Mouse (Mus musculus): ENCODE results near the gene G6pc3. TPM values are rescaled to one million over a fixed set of nuclear protein-coding genes. Genes with fewer than 3 reads are reported as not detected.
A peak's percentile ranks its signal among the peaks of the same experiment; 100 is the strongest.

Gene G6pc3
- polyA plus RNA-seq, 1 experiment from 2014 or later: 39.1 TPM

DNA sequence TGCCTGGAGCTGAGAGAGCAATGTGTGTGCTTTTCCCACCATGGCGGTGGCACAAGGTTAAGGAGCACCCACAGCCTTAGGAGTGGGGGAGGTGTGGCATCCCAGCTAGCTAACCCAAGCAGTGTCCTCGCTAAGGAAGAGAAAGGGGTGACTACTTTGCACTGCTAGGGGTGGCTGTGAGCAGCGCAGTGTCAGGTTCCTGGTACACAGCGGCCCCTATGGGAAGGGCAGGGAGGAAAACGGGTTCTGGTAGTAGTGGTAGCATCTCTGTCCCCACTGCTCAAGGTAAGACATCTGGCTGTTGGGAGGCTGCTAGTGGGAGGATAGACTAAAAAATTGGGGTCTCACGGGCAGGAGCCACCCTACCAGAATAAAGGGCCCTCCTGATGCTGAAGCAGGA is 8.8 kb downstream of the G6pc3 start:
- Histone ChIP-seq H3K27ac (replicated peaks) (no peak overlapping the region), H3K36me3 (peaks cover 100% of the 10 kb centered on the region), H3K27me3 (ENCODE audit: low read depth, poor library complexity, severe bottlenecking) (no peaks in the 10 kb centered on the region), H3K9me3 (replicated peaks) (no peaks in the 10 kb centered on the region), H3K4me3 (no peak overlapping the region), H3K4me1 (peaks cover 15% of the 10 kb centered on the region)
- no peak for DNase-seq (ENCODE audit: low spot score)
- 71% methylated on average over 6 of the region's 6 CpGs for WGBS

DNA sequence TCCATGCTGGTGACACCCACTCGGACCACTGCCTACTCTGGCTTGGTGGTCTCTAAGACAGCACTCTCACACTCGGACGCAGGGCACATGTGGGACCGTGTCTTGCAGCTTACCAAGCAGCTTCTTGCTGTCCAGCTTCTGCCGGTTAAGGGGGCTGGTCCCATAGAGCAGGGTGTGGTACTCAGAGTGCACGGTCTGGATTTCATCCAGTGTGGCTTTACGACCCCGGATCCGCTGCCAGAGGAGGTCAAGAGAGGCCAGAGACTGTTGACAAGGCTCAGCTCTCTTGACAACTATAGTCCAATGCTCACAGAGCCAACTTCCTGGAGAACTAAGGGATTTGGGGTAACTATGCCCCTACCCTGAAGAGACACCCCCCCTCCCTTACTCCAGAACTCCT is 10.4 kb downstream of the G6pc3 start:
- DNase-seq (ENCODE audit: low spot score): no peak
- WGBS: 89% methylated on average over 9 of the region's 9 CpGs

DNA sequence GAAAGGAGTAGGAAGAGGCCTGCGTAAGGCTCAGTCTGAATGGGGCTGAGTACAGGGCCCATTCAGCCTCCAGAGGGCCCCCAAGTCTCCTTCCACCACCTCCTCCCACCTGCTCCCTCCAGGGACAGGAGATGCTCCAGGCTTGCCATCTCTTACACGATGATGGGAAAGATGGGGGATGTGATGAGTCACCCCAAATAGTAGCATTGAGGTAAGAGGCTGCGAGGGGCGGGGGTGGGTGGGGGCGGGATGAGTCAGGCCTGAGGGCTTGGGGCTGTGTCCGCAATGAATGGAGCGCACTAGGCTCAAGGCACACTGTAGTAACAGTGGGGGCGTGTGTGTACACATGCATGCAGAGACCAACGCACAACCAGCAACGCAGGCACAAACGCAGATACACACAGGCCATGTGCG is 12.0 kb downstream of the G6pc3 start:
- H3K4me3 ChIP-seq: no peak overlapping the region
- H3K36me3 ChIP-seq: peaks cover 99% of the 10 kb centered on the region
- H3K4me1 ChIP-seq: peaks cover 19% of the 10 kb centered on the region
- H3K27me3 ChIP-seq (ENCODE audit: low read depth, poor library complexity, severe bottlenecking): 0 out of 2 replicates have a peak, but pooled peaks cover under 1% of the 10 kb centered on the region
- WGBS: 81% methylated on average over 12 of the region's 12 CpGs
- DNase-seq (ENCODE audit: low spot score): no peak
- H3K9me3 ChIP-seq (replicated peaks): no peaks in the 10 kb centered on the region
- H3K27ac ChIP-seq (replicated peaks): no peak overlapping the region; the same call in 1 of the 2 replicates

More for the DNA sequence above, 10.4 kb downstream of the G6pc3 start:
- H3K9me3 ChIP-seq (replicated peaks): no peaks in the 10 kb centered on the region
- no peaks in the 10 kb centered on the region for H3K27me3 ChIP-seq (ENCODE audit: low read depth, poor library complexity, severe bottlenecking)
- no peak overlapping the region for H3K4me3 ChIP-seq
- no peak overlapping the region for H3K27ac ChIP-seq (replicated peaks)
- H3K4me1 ChIP-seq: peaks cover 15% of the 10 kb centered on the region
- peaks cover 100% of the 10 kb centered on the region for H3K36me3 ChIP-seq

DNA sequence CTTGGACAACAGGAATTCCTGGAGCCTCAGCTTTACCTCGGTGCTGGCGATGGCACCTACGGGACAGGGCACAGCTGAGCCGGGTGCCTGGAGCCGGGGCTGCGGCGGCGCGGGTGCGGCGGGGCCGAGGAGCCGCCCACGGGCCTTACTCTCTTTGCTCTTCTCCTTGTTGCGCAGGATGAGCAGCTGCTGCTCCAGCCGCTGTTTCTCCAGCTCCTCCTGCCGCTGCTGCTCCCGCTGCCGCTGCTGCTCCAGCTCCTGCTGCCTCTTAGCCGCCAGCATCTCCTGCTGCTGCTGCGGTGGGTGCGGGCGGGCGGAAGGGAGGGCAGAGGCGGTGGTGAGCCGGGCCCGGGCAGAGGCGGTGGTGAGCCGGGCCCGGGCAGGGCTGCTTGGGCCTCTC is 17.1 kb downstream of the G6pc3 start:
- H3K4me3 ChIP-seq: 0 out of 2 replicates have a peak overlapping the region, but pooled peaks have one; percentile 4
- H3K27me3 ChIP-seq (ENCODE audit: low read depth, poor library complexity, severe bottlenecking): 0 out of 2 replicates have a peak, but pooled peaks cover 5% of the 10 kb centered on the region
- 70% methylated on average over 30 of the region's 30 CpGs for WGBS
- peaks cover 56% of the 10 kb centered on the region for H3K36me3 ChIP-seq
- peaks cover 51% of the 10 kb centered on the region for H3K4me1 ChIP-seq
- H3K27ac ChIP-seq (replicated peaks): peak overlapping the region; percentile 84
- DNase-seq (ENCODE audit: low spot score): no peak
- H3K9me3 ChIP-seq (replicated peaks): no peaks in the 10 kb centered on the region

DNA sequence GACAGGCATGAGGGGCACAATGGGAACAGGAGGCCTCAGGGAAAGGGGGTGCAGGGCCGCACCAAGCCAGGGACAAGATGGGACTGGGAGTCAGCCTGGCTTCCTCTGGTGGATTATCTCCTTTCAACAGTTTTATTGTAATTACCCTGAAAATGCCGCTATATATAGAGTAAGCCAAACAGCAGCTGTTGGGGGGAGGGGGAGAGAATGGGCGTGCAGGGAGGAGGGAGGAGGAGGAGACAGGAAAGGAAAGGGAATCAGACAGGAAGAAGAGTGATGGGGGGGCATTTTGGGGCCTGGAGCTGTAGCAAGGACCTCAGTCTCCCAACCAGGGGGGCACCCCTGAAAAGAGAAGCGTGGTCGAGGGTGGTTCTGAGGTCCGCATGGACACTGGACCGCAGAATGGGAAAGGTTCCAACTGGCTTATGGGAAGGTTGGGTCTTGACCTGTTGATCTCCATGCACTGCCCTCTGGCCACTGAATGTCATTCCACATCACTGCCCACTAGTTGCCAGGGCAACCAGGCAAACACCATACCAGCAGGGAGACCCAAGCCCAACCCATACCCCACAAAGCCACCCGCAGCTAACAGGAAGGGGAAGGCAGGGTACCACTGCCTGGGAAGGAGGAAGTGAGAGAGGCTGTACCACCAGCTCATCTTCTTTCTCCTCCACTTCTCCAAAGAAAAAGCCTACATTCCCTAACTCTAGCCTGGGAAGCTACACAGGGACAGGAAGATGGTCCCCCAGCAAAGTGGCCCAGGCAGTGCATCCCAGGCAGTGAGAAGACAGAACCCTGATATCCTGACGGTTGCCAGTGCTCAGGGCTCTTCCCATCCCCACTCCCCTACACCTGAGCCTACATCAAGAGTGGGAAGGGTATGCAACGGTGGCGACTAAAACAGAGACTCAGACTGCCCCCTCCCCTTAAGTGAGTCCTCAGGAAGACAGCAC is 18.7 kb downstream of the G6pc3 start:
- H3K4me1 ChIP-seq: peaks cover 55% of the 10 kb centered on the region
- peaks cover 44% of the 10 kb centered on the region for H3K36me3 ChIP-seq
- H3K4me3 ChIP-seq: peak overlapping the region; percentile 37
- DNase-seq (ENCODE audit: low spot score): peak; percentile 84
- no peaks in the 10 kb centered on the region for H3K9me3 ChIP-seq (replicated peaks)
- H3K27me3 ChIP-seq (ENCODE audit: low read depth, poor library complexity, severe bottlenecking): 0 out of 2 replicates have a peak, but pooled peaks cover 5% of the 10 kb centered on the region
- 25% methylated on average over 11 of the region's 11 CpGs for WGBS
- peak overlapping the region; percentile 84 for H3K27ac ChIP-seq (replicated peaks)

DNA sequence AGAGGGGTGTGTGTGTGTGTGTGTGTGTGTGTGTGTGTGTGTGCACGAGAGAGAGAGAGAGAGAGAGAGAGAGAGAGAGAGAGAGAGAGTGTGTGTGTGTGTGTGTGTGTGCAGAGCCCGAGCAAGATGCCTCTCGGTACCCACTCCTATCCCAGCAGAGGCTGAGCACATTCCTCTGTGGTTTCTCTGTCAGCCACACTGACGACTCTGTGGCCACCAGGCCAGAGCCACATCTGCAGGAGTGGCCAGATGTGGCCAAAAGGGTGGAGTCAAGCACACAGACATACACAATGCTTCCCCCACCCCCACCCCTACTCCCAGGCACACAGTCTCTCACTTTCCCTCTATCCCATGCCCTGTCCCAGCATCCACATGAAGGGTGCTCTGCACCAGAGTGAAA is 19.4 kb downstream of the G6pc3 start:
- H3K27me3 ChIP-seq (ENCODE audit: low read depth, poor library complexity, severe bottlenecking): 0 out of 2 replicates have a peak, but pooled peaks cover 5% of the 10 kb centered on the region
- no peaks in the 10 kb centered on the region for H3K9me3 ChIP-seq (replicated peaks)
- H3K4me1 ChIP-seq: peaks cover 61% of the 10 kb centered on the region
- WGBS: 50% methylated on average over 3 of the region's 4 CpGs
- H3K4me3 ChIP-seq: peak overlapping the region; percentile 37; the same call in 1 of the 2 replicates
- H3K36me3 ChIP-seq: peaks cover 41% of the 10 kb centered on the region
- H3K27ac ChIP-seq (replicated peaks): peak overlapping the region; percentile 84
- DNase-seq (ENCODE audit: low spot score): no peak

DNA sequence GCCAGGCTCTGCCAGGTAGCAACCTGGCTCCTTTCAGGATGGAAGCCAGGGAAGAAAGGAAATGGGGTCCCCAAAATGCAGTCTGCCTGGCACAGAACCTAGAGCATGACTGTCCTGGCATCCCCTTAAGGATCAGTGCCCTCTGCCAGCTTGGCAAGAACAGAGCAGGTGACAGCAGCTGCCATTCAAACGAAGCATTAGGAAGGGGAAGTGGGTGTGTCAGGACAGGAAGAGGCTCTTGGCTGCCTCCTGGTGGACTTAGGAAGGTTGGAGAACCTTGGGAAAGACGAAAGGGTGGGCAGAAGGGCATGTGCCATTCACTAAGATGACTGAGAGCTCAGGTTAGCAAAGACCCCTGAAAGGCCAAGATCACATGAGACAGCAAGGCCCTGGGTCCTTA is 20.3 kb downstream of the G6pc3 start:
- no peak for DNase-seq (ENCODE audit: low spot score)
- Histone ChIP-seq H3K36me3 (peaks cover 33% of the 10 kb centered on the region), H3K27me3 (ENCODE audit: low read depth, poor library complexity, severe bottlenecking) (0 out of 2 replicates have a peak, but pooled peaks cover 5% of the 10 kb centered on the region), H3K4me1 (peaks cover 70% of the 10 kb centered on the region), H3K27ac (replicated peaks) (peak overlapping the region; percentile 84), H3K9me3 (replicated peaks) (no peaks in the 10 kb centered on the region), H3K4me3 (no peak overlapping the region)
- 25% methylated on average over 2 of the region's 2 CpGs for WGBS

DNA sequence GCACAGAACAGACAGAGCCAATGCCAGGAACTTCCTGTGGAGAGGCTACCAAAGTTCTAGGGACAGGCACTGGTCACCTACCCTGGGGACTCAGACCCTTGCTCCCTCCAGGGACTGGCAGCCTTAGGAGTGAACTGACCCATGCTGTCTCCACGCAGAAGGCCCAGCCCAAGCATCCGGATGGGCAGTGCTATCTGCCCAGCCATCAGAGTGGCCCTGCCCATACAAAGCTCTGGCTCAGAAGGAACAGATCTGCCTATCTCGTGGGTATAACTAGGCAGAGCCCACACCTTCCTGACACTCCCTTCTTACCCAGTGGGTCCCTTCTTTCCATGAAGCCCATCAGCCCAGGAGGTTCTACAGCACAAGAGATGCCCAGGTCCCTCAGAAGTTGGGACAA is 20.8 kb downstream of the G6pc3 start:
- 0 out of 2 replicates have a peak, but pooled peaks cover 5% of the 10 kb centered on the region for H3K27me3 ChIP-seq (ENCODE audit: low read depth, poor library complexity, severe bottlenecking)
- peaks cover 74% of the 10 kb centered on the region for H3K4me1 ChIP-seq
- no peaks in the 10 kb centered on the region for H3K9me3 ChIP-seq (replicated peaks)
- WGBS: 75% methylated on average over 3 of the region's 3 CpGs
- DNase-seq (ENCODE audit: low spot score): no peak
- peak overlapping the region; percentile 84 for H3K27ac ChIP-seq (replicated peaks)
- peaks cover 29% of the 10 kb centered on the region for H3K36me3 ChIP-seq
- H3K4me3 ChIP-seq: no peak overlapping the region

DNA sequence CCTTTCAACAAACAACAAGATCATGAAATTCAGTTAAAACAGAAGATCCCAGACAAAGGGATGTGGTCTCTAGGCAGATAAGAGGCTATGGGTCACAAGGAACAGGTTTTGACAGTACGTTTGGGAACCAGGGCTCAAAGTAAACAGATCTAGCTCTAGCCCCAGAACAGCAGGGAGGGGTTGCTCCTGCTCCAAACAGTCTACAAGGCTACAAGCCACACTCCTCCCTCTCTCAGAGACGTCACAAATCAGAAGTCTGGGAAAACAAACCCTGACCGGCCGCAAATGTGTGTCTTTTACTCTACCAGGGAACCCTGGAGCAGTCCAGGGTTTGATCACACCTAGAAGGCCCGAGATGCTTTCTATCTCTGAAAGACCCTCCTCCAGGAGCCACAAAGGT is 21.6 kb downstream of the G6pc3 start:
- H3K4me1 ChIP-seq: peaks cover 82% of the 10 kb centered on the region
- peaks cover 22% of the 10 kb centered on the region for H3K36me3 ChIP-seq
- H3K27me3 ChIP-seq (ENCODE audit: low read depth, poor library complexity, severe bottlenecking): 0 out of 2 replicates have a peak, but pooled peaks cover 5% of the 10 kb centered on the region
- H3K27ac ChIP-seq (replicated peaks): peak overlapping the region; percentile 29; the same call in 1 of the 2 replicates
- DNase-seq (ENCODE audit: low spot score): no peak
- no peaks in the 10 kb centered on the region for H3K9me3 ChIP-seq (replicated peaks)
- WGBS: 72% methylated on average over 5 of the region's 5 CpGs
- no peak overlapping the region for H3K4me3 ChIP-seq

DNA sequence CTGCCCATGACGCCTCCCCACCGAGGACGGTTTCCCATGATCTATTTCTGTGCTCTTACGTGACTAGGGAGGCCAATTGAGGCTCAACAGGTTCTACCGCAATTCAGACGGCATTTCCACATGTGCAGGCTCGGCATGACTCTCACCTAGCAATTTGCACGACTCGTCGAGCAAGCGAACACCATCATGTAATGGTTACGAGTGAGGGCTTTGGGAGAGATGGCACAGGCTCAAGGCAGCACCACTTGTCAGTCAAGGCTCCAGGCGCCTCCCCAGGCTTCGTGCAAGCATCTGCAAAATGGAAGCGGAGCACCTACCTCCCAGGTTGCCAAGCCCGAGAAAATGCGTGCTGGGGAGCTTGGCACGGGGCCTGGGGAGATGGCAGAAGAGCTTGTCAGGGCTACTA is 22.5 kb downstream of the G6pc3 start:
- Histone ChIP-seq H3K9me3 (replicated peaks) (no peaks in the 10 kb centered on the region), H3K27me3 (ENCODE audit: low read depth, poor library complexity, severe bottlenecking) (0 out of 2 replicates have a peak, but pooled peaks cover under 1% of the 10 kb centered on the region), H3K4me3 (no peak overlapping the region), H3K27ac (replicated peaks) (peak overlapping the region; percentile 29; the same call in 1 of the 2 replicates), H3K4me1 (peaks cover 82% of the 10 kb centered on the region), H3K36me3 (peaks cover 12% of the 10 kb centered on the region; the same call in 1 of the 2 replicates)
- DNase-seq (ENCODE audit: low spot score): no peak
- 87% methylated on average over 18 of the region's 18 CpGs for whole genome bisulfite sequencing

DNA sequence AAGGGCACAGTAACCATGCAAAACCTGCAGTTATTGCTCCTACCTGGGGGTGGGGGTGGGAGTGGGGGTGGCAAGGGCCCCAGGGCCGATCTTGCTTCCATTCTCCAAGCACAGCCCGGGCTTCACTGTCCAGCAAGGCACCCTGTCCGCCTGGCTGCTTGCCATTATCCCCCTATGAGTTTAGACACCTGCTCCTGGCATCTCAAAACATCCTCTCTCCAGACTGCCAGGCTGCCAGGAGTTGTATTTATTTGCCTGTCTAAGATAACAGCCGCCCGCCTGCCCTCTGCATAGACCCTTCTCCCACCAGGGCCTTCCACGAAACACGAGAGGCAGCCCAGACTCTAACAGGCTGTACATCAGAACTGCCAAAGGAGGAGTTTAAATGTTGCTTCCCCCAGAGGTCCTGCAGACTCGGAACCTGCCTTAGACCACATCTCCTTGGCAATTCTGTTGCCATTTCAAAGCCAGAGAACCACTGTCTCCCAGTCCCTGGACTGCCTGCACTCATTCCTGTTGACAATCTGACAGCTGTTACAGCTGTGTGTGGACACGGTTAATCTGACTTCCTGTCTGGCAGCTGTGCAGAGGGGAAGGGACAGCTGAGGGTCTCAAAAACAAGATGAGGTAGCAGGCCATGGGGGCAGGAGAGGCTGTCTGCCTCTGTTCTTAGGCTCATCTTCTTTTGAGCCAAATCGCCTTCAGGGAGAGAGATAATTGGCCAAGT is 25.2 kb downstream of the G6pc3 start:
- Histone ChIP-seq H3K27ac (replicated peaks) (0 out of 2 replicates have a peak overlapping the region, but pooled peaks have one; percentile 1), H3K4me3 (no peak overlapping the region), H3K27me3 (ENCODE audit: low read depth, poor library complexity, severe bottlenecking) (no peaks in the 10 kb centered on the region), H3K4me1 (peaks cover 82% of the 10 kb centered on the region), H3K36me3 (peaks cover 28% of the 10 kb centered on the region), H3K9me3 (replicated peaks) (no peaks in the 10 kb centered on the region)
- WGBS: 72% methylated on average over 10 of the region's 10 CpGs
- DNase-seq (ENCODE audit: low spot score): no peak

DNA sequence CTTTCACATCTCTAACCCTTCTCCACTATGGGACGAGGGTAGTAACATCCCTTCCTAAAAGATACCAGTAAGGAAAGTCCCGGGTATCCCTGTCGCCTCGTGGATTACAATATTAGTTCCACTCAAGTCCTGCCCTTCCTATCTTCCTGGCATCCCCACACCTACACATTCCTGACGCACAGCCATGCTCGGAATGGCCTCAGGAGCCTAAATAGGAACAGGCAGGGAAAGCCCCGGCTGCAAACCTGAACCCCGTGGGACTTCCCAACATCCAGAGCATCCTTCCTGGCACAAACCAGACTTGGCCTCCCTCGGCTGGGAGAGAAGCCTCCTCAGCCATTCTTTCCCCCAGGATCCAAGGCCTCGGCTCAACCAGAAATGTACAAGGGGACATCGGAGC is 26.1 kb downstream of the G6pc3 start:
- WGBS: 85% methylated on average over 11 of the region's 11 CpGs
- Histone ChIP-seq H3K27ac (replicated peaks) (peak overlapping the region; percentile 7; the same call in 1 of the 2 replicates), H3K9me3 (replicated peaks) (no peaks in the 10 kb centered on the region), H3K36me3 (peaks cover 37% of the 10 kb centered on the region), H3K4me3 (no peak overlapping the region), H3K4me1 (peaks cover 84% of the 10 kb centered on the region), H3K27me3 (ENCODE audit: low read depth, poor library complexity, severe bottlenecking) (no peaks in the 10 kb centered on the region)
- no peak for DNase-seq (ENCODE audit: low spot score)

Data from midbrain, embryonic 10.5 days (tissue).